Mouse (Mus musculus) lung, postnatal 0 days (tissue): ENCODE data around the gene Dlx6.

Source experiments
- CTCF ChIP-seq: IDR thresholded peaks from 2 replicates; pipeline ENCODE4 v1.5.1; 2016; ENCODE audit warnings: antibody characterized with exemption, mild to moderate bottlenecking
- EP300 ChIP-seq: IDR thresholded peaks from 2 replicates; pipeline ENCODE4 v1.6.1; 2016; ENCODE audit warnings: antibody characterized with exemption, mild to moderate bottlenecking, control low read depth

GRCm38 (mm10) chr6:6869961-6870800, 7.0 kb downstream of the Dlx6 start:
- TF ChIP-seq CTCF (no peak), EP300 (no peak)
